Mouse (Mus musculus) G1E (cell line): ENCODE measurements around the gene Nek9.

Experiments
- CTCF ChIP-seq: IDR thresholded peaks from 2 replicates; pipeline ENCODE4 v1.5.1; 2012; ENCODE audit warnings: low read depth, low read length, inconsistent platforms, mixed read lengths
- GATA1 ChIP-seq: IDR thresholded peaks from 2 replicates; pipeline ENCODE4 v1.6.1; 2012; ENCODE audit warnings: borderline replicate concordance, low read length, inconsistent platforms, mixed read lengths
- GATA2 ChIP-seq: IDR thresholded peaks from 2 replicates; pipeline ENCODE4 v1.6.1; 2012; ENCODE audit warnings: low read depth, low read length, inconsistent platforms, borderline replicate concordance
- POLR2AphosphoS5 ChIP-seq: IDR thresholded peaks from 2 replicates; pipeline ENCODE4 v1.6.1; 2012; ENCODE audit warnings: low read depth, low read length, inconsistent platforms; ENCODE audit not compliant: insufficient replicate concordance
- TAL1 ChIP-seq: conservative IDR thresholded peaks from 2 replicates; pipeline ENCODE4 v1.6.1; 2012; ENCODE audit warnings: low read depth, low read length, inconsistent platforms, mixed read lengths

DNA sequence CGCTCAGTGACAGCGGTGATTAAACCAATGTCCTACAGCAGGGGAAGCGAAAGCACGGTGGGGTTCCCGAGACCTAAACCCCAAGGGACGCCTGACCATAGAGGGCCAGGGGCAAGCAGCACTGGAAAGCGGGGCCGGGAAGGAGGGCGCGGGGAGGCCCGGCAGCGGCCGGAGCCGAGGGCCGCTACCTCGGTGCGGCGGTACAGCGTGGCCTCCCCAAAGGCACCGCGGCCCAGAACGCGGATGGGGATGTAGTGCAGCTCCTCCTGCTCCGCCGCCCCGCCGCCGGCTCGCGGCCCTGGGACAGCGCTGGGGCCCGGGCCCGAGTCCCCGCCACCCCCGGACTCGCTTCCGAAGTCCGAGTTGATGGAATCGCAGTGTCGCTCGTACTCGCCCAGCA, 347 bp downstream of the Nek9 start:
- TF ChIP-seq CTCF (no peak), POLR2AphosphoS5 (no peak), TAL1 (no peak), GATA1 (no peak), GATA2 (no peak)
